Mouse (Mus musculus) heart, adult 2 months (tissue): Measurements from ENCODE around the gene Syap1.

Source experiments
- CTCF ChIP-seq: fragments of 200-600 bp; IDR thresholded peaks from 2 replicates; pipeline ENCODE4 v1.8.1; 2022; ENCODE audit warnings: antibody characterized with exemption, mild to moderate bottlenecking, moderate library complexity
- EP300 ChIP-seq: fragments of 200-500 bp; IDR thresholded peaks from 2 replicates; pipeline ENCODE4 v1.6.1; 2011; ENCODE audit warnings: low read depth, low read length, control low read depth; ENCODE audit not compliant: insufficient read depth
- POLR2A ChIP-seq: fragments of 200-500 bp; IDR thresholded peaks from 2 replicates; pipeline ENCODE4 v1.6.1; 2011; ENCODE audit warnings: mild to moderate bottlenecking, low read depth, low read length, control low read depth; ENCODE audit not compliant: insufficient read depth

GRCm38 (mm10) chrX:162828016-162828415 lies 60.2 kb downstream of the Syap1 start:
- TF ChIP-seq CTCF (no peak), POLR2A (no peak), EP300 (no peak)
